Mouse (Mus musculus) midbrain, embryonic 14.5 days (tissue): ENCODE measurements at regions not wholly inside any gene's neighbourhood (a gene's known extent, or its start where the extent isn't known, plus 50 kb on each side); places are given as distances from the start of the nearest gene placed in this dataset.

ENCODE experiments used
- ATAC-seq: fragments of 200-750 bp; cut with Nextera tagmentation; 2 replicates; pipeline ENCODE4 v1.8.0; 2017; ENCODE audit warnings: moderate number of reproducible peaks, moderate library complexity; ENCODE audit not compliant: low FRiP score, low TSS enrichment
- DNase-seq: peaks from one replicate; pipeline ENCODE4 v3.0.0-alpha.2; 2015
- H3K27ac ChIP-seq: fragments of 300-500 bp; sonication (generic); replicated peaks from 2 replicates; pipeline ENCODE4 v1.5.1; 2014; ENCODE audit warnings: mild to moderate bottlenecking, low read depth, low read length, moderate library complexity
- H3K27me3 ChIP-seq: fragments of 300-500 bp; sonication (generic); 2 replicates; pipeline ENCODE4 v1.6.1; 2014; ENCODE audit warnings: low read length, control low read depth, mixed read lengths; ENCODE audit not compliant: control insufficient read depth, insufficient read depth
- H3K36me3 ChIP-seq: fragments of 300-500 bp; sonication (generic); 2 replicates; pipeline ENCODE4 v1.6.1; 2014; ENCODE audit warnings: low read length, control low read depth; ENCODE audit not compliant: control insufficient read depth, insufficient read depth
- H3K4me1 ChIP-seq: fragments of 300-500 bp; sonication (generic); 2 replicates; pipeline ENCODE4 v1.6.1; 2014; ENCODE audit warnings: mild to moderate bottlenecking, antibody characterized with exemption, low read length, control low read depth; ENCODE audit not compliant: control insufficient read depth, insufficient read depth
- H3K4me2 ChIP-seq: fragments of 300-500 bp; sonication (generic); 2 replicates; pipeline ENCODE4 v1.6.1; 2014; ENCODE audit warnings: mild to moderate bottlenecking, low read length, moderate library complexity
- H3K4me3 ChIP-seq: fragments of 300-500 bp; sonication (generic); replicated peaks from 2 replicates; pipeline ENCODE4 v1.5.1; 2014; ENCODE audit warnings: low read depth, low read length
- H3K9ac ChIP-seq: fragments of 300-500 bp; sonication (generic); replicated peaks from 2 replicates; pipeline ENCODE4 v1.6.1; 2014; ENCODE audit warnings: mild to moderate bottlenecking, low read length, moderate library complexity
- H3K9me3 ChIP-seq: fragments of 300-500 bp; sonication (generic); 2 replicates; pipeline ENCODE4 v1.6.1; 2016; ENCODE audit warnings: low read length, control low read depth, mixed read lengths; ENCODE audit not compliant: control insufficient read depth
- WGBS: fragments of 180-500 bp; shearing (Covaris S2); extraction: QIAGEN DNeasy Blood & Tissue Kit; methylation state at CpG from one replicate; pipeline ENCODE4 v1.1.7; 2014; 5-methylcytosine and 5-hydroxymethylcytosine counted together

DNA sequence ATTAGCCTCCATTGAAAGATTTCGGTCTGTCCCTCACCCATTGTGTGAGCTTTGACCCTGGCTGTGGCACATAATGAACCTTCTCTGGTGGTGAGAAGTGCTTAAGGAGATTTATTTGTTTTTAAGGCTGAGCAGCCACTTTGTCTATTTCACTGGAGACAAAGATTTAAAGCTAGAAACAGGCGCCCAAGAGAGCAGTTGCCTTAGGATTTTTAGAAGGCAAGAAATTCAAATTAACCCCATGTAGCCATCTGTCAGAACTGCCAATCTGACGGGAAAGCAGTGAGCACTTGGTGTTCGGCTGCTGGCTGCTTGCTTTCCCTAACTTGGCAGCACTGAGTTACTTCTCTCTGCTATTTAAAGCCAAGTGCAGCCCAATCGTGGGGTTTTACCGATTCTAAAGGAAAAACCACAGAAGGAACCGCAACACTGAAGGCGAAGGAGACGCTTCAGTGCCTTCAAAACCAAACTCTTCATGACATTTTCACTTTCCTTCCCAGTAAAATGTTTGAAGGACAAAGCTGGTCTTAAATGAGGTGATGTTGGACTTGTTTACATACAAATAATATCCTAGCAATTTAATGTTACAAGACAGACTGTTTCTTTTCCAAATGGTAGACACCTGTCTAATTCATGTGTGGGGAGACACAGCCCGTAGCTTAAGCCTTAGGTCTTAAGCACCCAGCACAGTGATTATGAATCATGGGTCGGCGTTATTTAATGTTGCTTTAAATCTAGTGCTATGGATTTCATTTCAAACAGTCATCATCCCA lies 88.9 kb upstream of the Ptpn13 start:
- Histone ChIP-seq H3K9ac (no peak overlapping the region), H3K4me1 (peaks cover 25% of the 10 kb centered on the region), H3K4me3 (no peak overlapping the region), H3K36me3 (no peaks in the 10 kb centered on the region), H3K27me3 (no peaks in the 10 kb centered on the region), H3K27ac (peak overlapping the region; percentile 69), H3K9me3 (no peaks in the 10 kb centered on the region), H3K4me2 (peak overlapping the region; percentile 41)
- DNase-seq (peak; percentile 74), ATAC-seq (peak; percentile 62; the same call in 1 of the 2 replicates)
- 7% methylated on average over 12 of the region's 12 CpGs for WGBS

DNA sequence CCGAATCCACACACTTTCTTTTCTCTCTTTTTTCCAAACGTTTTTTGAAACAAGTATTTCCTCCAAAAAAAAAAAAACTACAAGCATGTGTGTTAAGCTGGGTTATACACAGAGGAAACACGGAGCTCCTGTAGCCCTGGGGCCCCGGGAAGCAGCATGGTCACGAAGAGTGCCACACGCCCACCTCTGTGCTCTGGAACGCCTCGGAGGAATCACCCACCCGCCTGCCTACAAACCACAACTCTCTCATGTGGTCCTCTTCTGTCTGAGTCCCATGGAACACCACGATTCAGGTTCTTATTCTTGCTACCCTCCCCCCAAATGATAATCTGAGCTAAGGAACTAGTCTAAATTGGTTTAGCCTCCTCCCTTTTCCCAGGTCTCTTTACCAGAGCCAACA lies 98.6 kb upstream of the Ptpn13 start:
- no peak overlapping the region for H3K4me2 ChIP-seq
- no peak overlapping the region for H3K4me3 ChIP-seq
- no peak overlapping the region for H3K9ac ChIP-seq
- DNase-seq: no peak
- H3K36me3 ChIP-seq: no peaks in the 10 kb centered on the region
- H3K27me3 ChIP-seq: no peaks in the 10 kb centered on the region
- ATAC-seq: no peak
- no peaks in the 10 kb centered on the region for H3K4me1 ChIP-seq
- no peak overlapping the region for H3K27ac ChIP-seq
- 80% methylated on average over 10 of the region's 10 CpGs for WGBS
- no peaks in the 10 kb centered on the region for H3K9me3 ChIP-seq

DNA sequence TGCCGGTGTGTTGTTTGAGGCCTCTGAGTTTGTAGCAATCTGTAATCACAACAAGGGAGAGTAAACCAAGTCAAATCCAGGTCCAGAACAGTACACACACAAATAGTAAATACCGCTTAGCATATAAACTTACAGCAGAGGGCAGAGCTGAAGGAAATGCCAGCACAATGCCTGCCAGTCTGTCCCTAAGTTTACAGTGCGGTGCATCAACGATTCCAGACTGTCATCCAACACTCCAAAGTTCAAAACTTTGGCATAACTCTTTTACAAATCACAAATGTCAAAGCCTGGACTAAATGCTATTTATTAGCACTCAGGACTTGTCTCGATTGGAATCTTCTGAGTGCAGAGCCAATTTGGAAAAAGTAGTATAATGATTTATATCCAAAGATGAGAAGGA lies 104.7 kb upstream of the Ptpn13 start:
- H3K27ac ChIP-seq: no peak overlapping the region
- H3K36me3 ChIP-seq: no peaks in the 10 kb centered on the region
- no peak overlapping the region for H3K4me2 ChIP-seq
- H3K4me3 ChIP-seq: no peak overlapping the region
- H3K4me1 ChIP-seq: no peaks in the 10 kb centered on the region
- no peaks in the 10 kb centered on the region for H3K9me3 ChIP-seq
- H3K27me3 ChIP-seq: no peaks in the 10 kb centered on the region
- WGBS: 67% methylated on average over 5 of the region's 5 CpGs
- DNase-seq: no peak
- H3K9ac ChIP-seq: no peak overlapping the region
- ATAC-seq: no peak

DNA sequence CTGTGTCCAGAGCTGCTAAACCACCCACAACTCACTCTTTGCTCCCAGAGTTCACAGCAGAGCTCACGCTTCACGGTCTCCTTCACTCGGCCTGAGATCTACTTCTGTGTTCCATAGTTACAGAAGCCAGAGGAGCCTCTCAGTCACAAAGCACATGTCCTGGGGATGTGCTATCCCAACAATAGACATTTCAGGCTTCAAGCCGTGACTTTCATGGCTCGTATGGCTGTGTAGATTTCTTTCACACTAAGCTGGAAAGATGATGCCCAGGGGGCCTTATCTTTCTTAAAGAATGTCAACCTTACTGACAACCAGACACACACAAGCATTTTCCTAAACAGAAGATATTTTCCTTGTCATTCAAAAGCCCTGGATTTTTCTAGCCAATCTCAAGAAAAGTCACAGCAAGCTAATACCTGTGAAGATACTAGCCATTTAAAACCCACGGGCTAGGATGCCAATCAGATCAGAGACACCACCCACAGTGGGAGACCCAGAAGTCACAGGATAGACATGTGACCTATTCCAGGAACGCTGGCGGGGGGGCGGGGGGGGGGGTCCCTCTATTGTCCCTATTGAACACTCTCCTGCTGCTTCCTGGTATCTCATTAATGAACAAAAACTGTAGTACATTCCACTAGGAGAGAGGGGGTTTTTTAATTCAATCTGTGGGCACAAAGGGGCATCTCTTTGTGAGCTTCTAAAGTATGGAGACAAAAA lies 98.8 kb upstream of the Mapk10 start:
- no peaks in the 10 kb centered on the region for H3K9me3 ChIP-seq
- DNase-seq: peak; percentile 66
- peak overlapping the region; percentile 7; the same call in 1 of the 2 replicates for H3K4me2 ChIP-seq
- H3K4me1 ChIP-seq: peaks cover 11% of the 10 kb centered on the region
- no peak overlapping the region for H3K9ac ChIP-seq
- no peaks in the 10 kb centered on the region for H3K36me3 ChIP-seq
- peak overlapping the region; percentile 60 for H3K27ac ChIP-seq
- no peaks in the 10 kb centered on the region for H3K27me3 ChIP-seq
- H3K4me3 ChIP-seq: no peak overlapping the region
- peak; percentile 62; the same call in 1 of the 2 replicates for ATAC-seq
- 4% methylated on average over 9 of the region's 9 CpGs for WGBS

DNA sequence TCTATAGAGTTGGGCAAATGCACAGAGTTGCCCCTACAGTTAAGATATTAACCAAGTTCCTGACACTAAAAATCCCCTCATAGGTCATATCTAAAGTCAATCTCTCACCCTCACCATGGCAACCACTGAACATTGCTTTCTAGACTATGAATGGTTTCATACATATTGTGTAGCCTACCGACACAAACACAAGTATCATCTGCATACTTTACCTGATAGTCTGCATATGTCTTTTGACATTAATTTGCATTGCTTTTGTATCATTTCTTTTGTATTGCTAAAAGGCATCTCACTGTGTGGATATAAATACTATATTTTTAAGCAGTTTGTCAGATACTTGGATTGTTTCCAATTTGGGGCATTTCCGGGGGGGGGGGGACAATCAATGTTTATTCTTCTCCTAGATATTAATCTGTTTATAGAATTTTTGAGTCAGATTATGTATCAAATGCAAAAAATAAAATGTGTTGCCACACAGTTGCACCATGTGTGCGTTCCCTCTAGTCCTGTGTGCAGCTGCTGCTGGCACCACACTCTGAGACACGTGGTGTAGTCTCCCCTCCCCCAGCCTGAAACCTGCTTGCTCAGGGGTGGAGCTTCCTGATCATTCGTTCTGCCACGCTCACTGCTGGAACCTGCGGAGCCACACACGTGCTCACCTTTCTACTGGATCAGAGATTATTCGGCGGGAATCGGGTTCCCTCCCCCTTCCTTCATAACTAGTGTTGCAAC lies 94.7 kb upstream of the Mapk10 start:
- Histone ChIP-seq H3K9ac (no peak overlapping the region), H3K27ac (no peak overlapping the region), H3K4me1 (peaks cover 11% of the 10 kb centered on the region), H3K27me3 (no peaks in the 10 kb centered on the region), H3K36me3 (no peaks in the 10 kb centered on the region), H3K4me3 (no peak overlapping the region), H3K4me2 (no peak overlapping the region), H3K9me3 (no peaks in the 10 kb centered on the region; the same call in 1 of the 2 replicates)
- 69% methylated on average over 11 of the region's 11 CpGs for WGBS
- ATAC-seq: no peak
- DNase-seq: peak; percentile 21

DNA sequence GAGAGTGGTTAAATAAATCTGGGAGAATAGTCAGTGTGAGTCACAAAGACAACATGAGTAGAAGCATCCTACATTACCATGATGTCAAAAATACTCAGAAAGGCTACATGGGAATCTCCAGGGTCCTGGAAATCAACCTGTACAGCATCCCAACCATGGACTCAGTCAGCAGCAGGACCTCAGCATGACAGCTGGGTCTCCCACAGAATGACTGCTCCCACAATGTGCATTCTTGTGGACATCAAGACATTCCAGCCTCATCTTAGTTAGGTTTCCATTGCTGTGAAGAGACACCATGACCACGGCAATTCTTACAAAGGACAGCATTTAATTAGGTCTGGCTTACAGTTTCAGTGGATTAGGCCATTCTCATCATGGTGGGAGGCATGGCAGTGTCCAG lies 93.8 kb upstream of the Mapk10 start:
- no peaks in the 10 kb centered on the region for H3K27me3 ChIP-seq
- no peaks in the 10 kb centered on the region for H3K36me3 ChIP-seq
- H3K27ac ChIP-seq: no peak overlapping the region
- DNase-seq: no peak
- peaks cover 6% of the 10 kb centered on the region for H3K4me1 ChIP-seq
- H3K9ac ChIP-seq: no peak overlapping the region
- no peaks in the 10 kb centered on the region; the same call in 1 of the 2 replicates for H3K9me3 ChIP-seq
- WGBS: 96% methylated on average over 1 of the region's 1 CpGs
- H3K4me2 ChIP-seq: no peak overlapping the region
- ATAC-seq: no peak
- H3K4me3 ChIP-seq: no peak overlapping the region

DNA sequence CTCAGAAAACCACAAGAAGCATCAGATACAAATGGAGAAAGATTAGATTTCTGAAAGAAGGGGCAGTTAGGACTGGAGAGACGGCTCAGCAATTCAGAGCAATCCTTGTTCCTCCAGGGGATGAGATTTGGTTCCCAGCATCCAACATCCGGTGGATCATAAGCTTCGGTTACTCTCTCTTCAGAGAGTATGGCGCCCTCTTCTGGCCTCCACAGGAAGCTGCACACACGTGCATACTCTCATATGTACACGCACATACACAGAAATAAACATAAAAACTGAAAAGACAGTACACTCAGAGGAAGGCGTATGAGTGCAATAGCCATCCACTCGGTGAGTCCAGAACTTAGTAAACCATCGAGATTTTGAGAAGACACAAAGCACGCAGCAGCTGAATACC lies 91.6 kb upstream of the Mapk10 start:
- Histone ChIP-seq H3K9ac (no peak overlapping the region), H3K4me2 (no peak overlapping the region), H3K36me3 (no peaks in the 10 kb centered on the region), H3K4me3 (no peak overlapping the region), H3K9me3 (no peaks in the 10 kb centered on the region; the same call in 1 of the 2 replicates), H3K27ac (no peak overlapping the region), H3K27me3 (no peaks in the 10 kb centered on the region), H3K4me1 (no peaks in the 10 kb centered on the region)
- no peak for DNase-seq
- WGBS: 94% methylated on average over 10 of the region's 10 CpGs
- ATAC-seq: no peak

DNA sequence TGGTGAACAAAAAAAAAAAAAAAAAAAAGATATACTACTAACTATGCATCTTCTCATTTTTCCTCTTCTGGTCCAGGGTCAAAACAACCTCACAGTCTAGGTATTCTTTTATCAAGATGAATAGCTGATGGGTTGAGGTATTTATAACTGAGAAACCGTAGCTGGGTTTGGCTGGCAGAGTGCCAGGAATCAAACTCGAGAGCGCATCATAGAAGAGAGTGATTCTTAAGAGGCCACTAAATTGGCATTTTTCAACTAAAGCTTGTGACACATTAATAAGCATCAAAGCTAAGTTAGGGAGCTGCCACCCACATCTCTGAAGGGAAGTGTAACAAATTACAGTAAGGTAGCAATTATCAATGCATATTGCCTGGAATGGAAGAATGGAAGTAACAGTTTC lies 90.2 kb upstream of the Mapk10 start:
- no peaks in the 10 kb centered on the region for H3K27me3 ChIP-seq
- WGBS: 48% methylated on average over 3 of the region's 3 CpGs
- peak; percentile 52 for DNase-seq

More for the DNA sequence above, 90.2 kb upstream of the Mapk10 start:
- no peaks in the 10 kb centered on the region; the same call in 1 of the 2 replicates for H3K9me3 ChIP-seq
- no peaks in the 10 kb centered on the region for H3K4me1 ChIP-seq
- no peak for ATAC-seq
- no peak overlapping the region for H3K4me3 ChIP-seq
- no peak overlapping the region for H3K9ac ChIP-seq
- H3K36me3 ChIP-seq: no peaks in the 10 kb centered on the region
- no peak overlapping the region for H3K4me2 ChIP-seq
- no peak overlapping the region for H3K27ac ChIP-seq
